Mouse (Mus musculus) C2C12 (cell line): ENCODE measurements around the gene Meis1. TPM values are rescaled to one million over a fixed set of nuclear protein-coding genes. Genes with fewer than 3 reads are reported as not detected.

ENCODE experiments used
- H3K27me3 ChIP-seq: one replicate; pipeline ENCODE4 v1.6.1; 2011; ENCODE audit not compliant: control insufficient read depth, insufficient read depth, insufficient read length
- H3K36me3 ChIP-seq: one replicate; pipeline ENCODE4 v1.6.1; 2011; ENCODE audit not compliant: control insufficient read depth, insufficient read depth
- H3K4me3 ChIP-seq: one replicate; pipeline ENCODE4 v1.5.1; 2011; ENCODE audit warnings: mild to moderate bottlenecking, control low read depth; ENCODE audit not compliant: poor library complexity, insufficient read depth, severe bottlenecking
- H3K79me2 ChIP-seq: one replicate; pipeline ENCODE4 v1.6.1; 2011; ENCODE audit not compliant: control insufficient read depth, insufficient read depth
- H3K79me3 ChIP-seq: one replicate; pipeline ENCODE4 v1.6.1; 2011; ENCODE audit warnings: low read depth, control low read depth
- H3ac ChIP-seq: one replicate; pipeline ENCODE3; 2011; ENCODE audit warnings: low read depth; ENCODE audit not compliant: control insufficient read depth, insufficient read length
- CEBPB ChIP-seq: IDR thresholded peaks from one replicate; pipeline ENCODE4 v1.6.1; 2011; ENCODE audit warnings: low read depth, mild to moderate bottlenecking, control low read depth, moderate library complexity
- CTCF ChIP-seq: IDR thresholded peaks from one replicate; pipeline ENCODE4 v1.5.1; 2011; ENCODE audit not compliant: control insufficient read depth, insufficient read depth, insufficient read length
- FOSL1 ChIP-seq: IDR thresholded peaks from one replicate; pipeline ENCODE4 v1.8.0; 2011; ENCODE audit warnings: mild to moderate bottlenecking, low read length; ENCODE audit not compliant: poor library complexity, insufficient read depth, severe bottlenecking
- MAX ChIP-seq: IDR thresholded peaks from one replicate; pipeline ENCODE4 v1.6.1; 2011; ENCODE audit warnings: mild to moderate bottlenecking, control low read depth
- MYOD1 ChIP-seq: IDR thresholded peaks from one replicate; pipeline ENCODE4 v1.6.1; 2011; ENCODE audit warnings: low read depth; ENCODE audit not compliant: control insufficient read depth, insufficient read length
- MYOG ChIP-seq: IDR thresholded peaks from one replicate; pipeline ENCODE4 v1.6.1; 2011; ENCODE audit not compliant: control insufficient read depth, insufficient read length; ENCODE audit errors: extremely low read depth
- USF1 ChIP-seq: IDR thresholded peaks from one replicate; pipeline ENCODE4 v1.6.1; 2011; ENCODE audit warnings: low read depth, mild to moderate bottlenecking, control low read depth, moderate library complexity
- polyA plus RNA-seq: library from polyadenylated mRNA; unstranded; fragments of >200 nt; fragmentation: generic; extraction: Trizol; gene quantifications from one replicate; pipeline ENCODE4 v1.2.1, GENCODE M21; 2012; ENCODE audit warnings: missing spikeins

Meis1 gene
- polyA plus RNA-seq, 1 experiment: 6.8 TPM

DNA sequence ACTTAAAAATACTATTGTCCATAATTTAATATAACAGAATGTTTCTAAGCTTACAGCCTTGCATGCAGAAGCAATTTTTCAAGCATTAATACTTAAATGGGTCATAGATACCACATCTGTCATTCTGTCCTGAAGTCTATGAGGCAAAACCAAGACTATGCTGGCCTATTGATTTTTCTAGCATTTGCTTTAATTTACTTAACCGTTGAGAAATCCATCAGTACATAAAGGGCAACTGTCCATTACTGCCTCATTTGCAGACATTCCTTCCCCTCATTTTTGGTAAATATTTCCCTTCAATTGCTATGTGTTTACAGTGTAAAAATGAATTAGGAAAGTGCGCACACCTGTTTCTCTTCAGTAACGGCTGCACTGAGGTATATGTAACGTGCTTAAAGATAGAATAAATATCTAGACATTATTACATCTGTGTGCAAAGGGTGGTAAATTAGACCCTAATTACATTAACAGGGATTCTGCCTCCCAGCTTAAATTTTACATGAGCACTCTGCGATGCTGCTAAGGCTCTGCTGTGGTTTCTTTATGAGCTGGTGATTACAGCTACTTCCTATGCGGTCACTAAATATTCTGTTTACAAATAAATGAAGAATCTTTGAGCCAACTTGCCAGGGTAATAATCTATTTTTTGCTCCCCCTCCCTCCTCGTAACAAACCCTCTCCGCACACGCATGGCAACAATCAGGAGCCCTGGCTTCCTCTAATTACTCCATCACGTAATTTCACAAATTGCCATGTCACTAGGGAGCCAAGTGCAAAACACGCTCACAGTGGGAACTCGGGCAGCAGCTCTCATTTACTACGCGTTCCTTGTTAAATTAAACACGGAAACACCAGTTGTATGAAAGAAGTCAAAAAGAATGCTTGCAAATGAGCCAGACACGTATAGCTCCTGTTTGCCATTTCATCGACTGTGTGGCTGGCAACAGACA is 88.7 kb downstream of the Meis1 start:
- Histone ChIP-seq H3ac (no peak overlapping the region), H3K79me2 (peaks cover 20% of the 10 kb centered on the region), H3K79me3 (peaks cover 8% of the 10 kb centered on the region), H3K27me3 (no peaks in the 10 kb centered on the region), H3K4me3 (no peak overlapping the region), H3K36me3 (peaks cover 9% of the 10 kb centered on the region)
- TF ChIP-seq FOSL1: no peak
- no peak for TF ChIP-seq CEBPB
- no peak for TF ChIP-seq USF1
- TF ChIP-seq MYOG: no peak
- no peak for TF ChIP-seq MAX
- no peak for TF ChIP-seq CTCF
- TF ChIP-seq MYOD1: no peak

DNA sequence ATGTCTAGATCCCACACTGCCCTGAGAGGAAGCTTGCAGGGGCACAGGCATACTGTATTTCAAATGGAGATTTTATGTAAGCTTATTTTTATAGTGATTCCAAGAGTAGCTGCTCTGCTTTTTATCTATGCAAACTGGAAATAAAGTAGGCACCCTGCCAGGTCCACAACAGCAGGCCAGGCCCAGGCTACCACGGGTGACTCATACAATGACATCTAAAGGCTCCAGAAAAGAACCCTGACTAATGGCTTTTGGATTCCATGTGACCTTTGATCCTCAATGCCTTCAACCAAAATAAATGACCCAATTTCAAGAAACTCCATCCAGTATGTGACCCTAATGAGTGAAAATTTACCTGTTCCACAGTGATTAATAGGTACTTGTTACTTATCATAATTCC is 91.4 kb downstream of the Meis1 start:
- no peak overlapping the region for H3K4me3 ChIP-seq
- TF ChIP-seq FOSL1 (peak; percentile 54), MYOD1 (no peak), CTCF (no peak), USF1 (peak; percentile 13)
- H3K79me2 ChIP-seq: peaks cover 22% of the 10 kb centered on the region
- peaks cover 2% of the 10 kb centered on the region for H3K79me3 ChIP-seq
- no peaks in the 10 kb centered on the region for H3K27me3 ChIP-seq
- no peak overlapping the region for H3ac ChIP-seq
- H3K36me3 ChIP-seq: peaks cover 5% of the 10 kb centered on the region

DNA sequence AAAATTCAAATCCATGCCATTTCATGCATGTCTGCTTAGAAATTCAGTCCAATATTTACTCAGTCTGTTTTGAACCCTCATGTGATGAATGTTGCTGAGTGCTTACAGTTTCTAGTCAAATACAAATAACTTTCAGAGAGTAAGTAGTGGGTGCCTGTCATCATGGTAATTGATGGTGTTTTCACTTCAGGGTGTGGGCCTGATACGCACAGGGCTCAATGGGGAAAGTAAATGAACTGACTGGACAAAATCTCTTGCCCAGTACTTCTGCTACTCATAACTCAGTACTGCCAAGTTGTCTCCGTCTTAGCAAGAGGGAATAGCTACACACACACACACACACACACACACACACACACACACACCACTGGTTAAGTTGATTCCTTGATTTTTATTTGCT is 92.0 kb downstream of the Meis1 start:
- Histone ChIP-seq H3K79me3 (peaks cover 1% of the 10 kb centered on the region), H3K36me3 (peaks cover 2% of the 10 kb centered on the region), H3ac (no peak overlapping the region), H3K27me3 (no peaks in the 10 kb centered on the region), H3K4me3 (no peak overlapping the region), H3K79me2 (peaks cover 22% of the 10 kb centered on the region)
- TF ChIP-seq USF1 (no peak), MYOD1 (no peak), MYOG (no peak), CTCF (no peak), FOSL1 (no peak), MAX (no peak), CEBPB (no peak)

DNA sequence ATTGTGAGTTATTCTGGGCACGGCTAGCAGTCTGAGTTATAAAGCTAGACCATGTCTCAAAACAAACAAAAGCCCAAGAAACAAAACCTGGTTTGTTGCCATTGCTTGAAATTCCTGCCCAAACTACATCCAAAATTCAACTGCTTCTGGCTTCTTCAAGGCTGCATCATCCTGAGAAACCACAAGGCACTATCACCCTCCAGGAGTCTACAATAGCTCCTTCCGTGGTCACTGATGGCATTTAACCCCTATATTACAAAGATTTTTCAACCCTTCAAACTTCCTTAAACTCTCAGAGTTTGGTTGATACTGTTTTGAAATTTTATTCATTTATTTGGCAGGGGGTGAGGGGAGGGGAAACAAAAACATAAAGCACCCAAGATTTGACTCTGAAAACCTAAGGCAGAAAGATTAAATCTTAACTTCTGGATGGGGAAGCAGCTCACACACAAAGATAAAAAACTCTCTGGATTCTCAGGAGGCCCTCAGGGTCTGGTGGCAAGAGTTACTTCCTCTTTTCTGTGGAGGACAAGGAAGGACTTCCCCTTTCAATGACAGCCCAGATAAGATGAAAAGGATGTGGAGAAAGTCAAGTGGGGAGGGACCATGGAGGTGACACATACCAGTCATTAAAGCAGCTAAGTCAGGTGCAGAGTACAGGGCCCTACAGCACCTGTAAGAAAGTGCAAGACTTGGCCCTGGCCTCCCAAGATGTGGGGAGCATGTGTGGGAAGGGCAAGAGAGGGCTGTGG is 94.0 kb downstream of the Meis1 start:
- Histone ChIP-seq H3K36me3 (no peaks in the 10 kb centered on the region), H3K4me3 (no peak overlapping the region), H3K79me3 (no peaks in the 10 kb centered on the region), H3K79me2 (peaks cover 12% of the 10 kb centered on the region), H3ac (no peak overlapping the region), H3K27me3 (no peaks in the 10 kb centered on the region)
- TF ChIP-seq CEBPB (no peak), MYOG (no peak), MYOD1 (no peak), MAX (peak; percentile 19)

DNA sequence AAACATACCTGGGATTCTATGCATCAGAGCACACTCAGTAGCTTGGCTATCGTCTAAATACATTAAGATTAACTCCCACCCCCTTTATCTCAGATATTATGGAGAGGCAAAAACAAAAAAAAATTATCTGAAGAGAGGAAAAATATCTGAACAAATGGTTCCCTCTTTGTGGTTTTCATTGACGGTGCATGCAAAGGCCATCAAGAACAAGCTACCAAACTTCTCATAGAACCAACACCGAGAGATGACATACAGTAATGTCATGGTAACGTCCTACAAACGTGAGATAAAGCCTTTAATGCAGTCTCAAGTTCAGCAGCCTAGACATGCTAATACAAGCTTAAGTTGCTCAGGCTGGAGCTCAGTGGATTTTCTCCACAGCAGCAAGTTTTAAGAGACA is 95.5 kb downstream of the Meis1 start:
- H3K27me3 ChIP-seq: no peaks in the 10 kb centered on the region
- H3K36me3 ChIP-seq: peaks cover 3% of the 10 kb centered on the region
- H3K4me3 ChIP-seq: no peak overlapping the region
- H3K79me3 ChIP-seq: no peaks in the 10 kb centered on the region
- no peak overlapping the region for H3ac ChIP-seq
- no peak for TF ChIP-seq CEBPB
- no peak for TF ChIP-seq MYOG
- no peak for TF ChIP-seq MYOD1
- TF ChIP-seq FOSL1: no peak
- no peak for TF ChIP-seq CTCF
- TF ChIP-seq MAX: no peak
- no peak for TF ChIP-seq USF1
- H3K79me2 ChIP-seq: peaks cover 10% of the 10 kb centered on the region
